Mouse (Mus musculus) hindbrain, postnatal 0 days (tissue): ENCODE data around the gene Acoxl. TPM values are rescaled to one million over a fixed set of nuclear protein-coding genes. Genes with fewer than 3 reads are reported as not detected.

ENCODE experiments used
- ATAC-seq: fragments of 200-750 bp; cut with Nextera tagmentation; 2 replicates; pipeline ENCODE4 v1.8.0; 2017; ENCODE audit warnings: mild to moderate bottlenecking, moderate TSS enrichment, moderate library complexity
- DNase-seq: peaks from one replicate; pipeline ENCODE4 v3.0.0-alpha.2; 2015; ENCODE audit warnings: low spot score
- H3K27ac ChIP-seq: fragments of 300-500 bp; sonication (generic); 2 replicates; pipeline ENCODE4 v1.5.1; 2014; ENCODE audit warnings: mild to moderate bottlenecking
- H3K27me3 ChIP-seq: fragments of 300-500 bp; sonication (generic); 2 replicates; pipeline ENCODE4 v1.6.1; 2014; ENCODE audit warnings: low read length, mixed read lengths; ENCODE audit not compliant: insufficient read depth
- H3K36me3 ChIP-seq: fragments of 300-500 bp; sonication (generic); 2 replicates; pipeline ENCODE4 v1.6.1; 2014; ENCODE audit warnings: low read length, mixed read lengths; ENCODE audit not compliant: insufficient read depth
- H3K4me1 ChIP-seq: fragments of 300-500 bp; sonication (generic); 2 replicates; pipeline ENCODE4 v1.6.1; 2014; ENCODE audit warnings: antibody characterized with exemption, low read length, mixed read lengths; ENCODE audit not compliant: insufficient read depth
- H3K4me2 ChIP-seq: fragments of 300-500 bp; sonication (generic); 2 replicates; pipeline ENCODE4 v1.6.1; 2014; ENCODE audit warnings: low read depth, mild to moderate bottlenecking, low read length, moderate library complexity, mixed read lengths
- H3K4me3 ChIP-seq: fragments of 300-500 bp; sonication (generic); 2 replicates; pipeline ENCODE4 v1.5.1; 2014; ENCODE audit warnings: low read length
- H3K9ac ChIP-seq: fragments of 300-500 bp; sonication (generic); replicated peaks from 2 replicates; pipeline ENCODE4 v1.6.1; 2014; ENCODE audit warnings: mild to moderate bottlenecking, low read length, moderate library complexity, mixed read lengths
- H3K9me3 ChIP-seq: fragments of 300-500 bp; sonication (generic); 2 replicates; pipeline ENCODE4 v1.6.1; 2016; ENCODE audit warnings: low read length, mixed read lengths
- CTCF ChIP-seq: IDR thresholded peaks from 2 replicates; pipeline ENCODE4 v1.5.1; 2016; ENCODE audit warnings: antibody characterized with exemption, control low read depth, low read depth
- WGBS: fragments of 180-500 bp; shearing (Covaris S2); extraction: QIAGEN DNeasy Blood & Tissue Kit; methylation state at CpG from one replicate; pipeline ENCODE4 v1.1.7; 2014; 5-methylcytosine and 5-hydroxymethylcytosine counted together
- polyA plus RNA-seq: library from polyadenylated mRNA; unstranded; fragments of >200 nt; fragmentation: Nextera tagmentation; extraction: Ambion mirVana; gene quantifications from 2 replicates; pipeline ENCODE4 v1.2.1, GENCODE M21; 2015
- total RNA-seq: library from RNA; depleted of rRNA; stranded (reverse); fragments of >200 nt; gene quantifications from 2 replicates; pipeline ENCODE4 v1.2.3, GENCODE M21; 2014

Acoxl gene
- total and polyA plus RNA-seq, 2 experiments from 2014 or later: 0.29 to 0.47 TPM

- no peak overlapping the region for H3K27ac ChIP-seq
- no peaks in the 10 kb centered on the region for H3K36me3 ChIP-seq
- no peak for TF ChIP-seq CTCF
- H3K9me3 ChIP-seq: no peaks in the 10 kb centered on the region
- no peak overlapping the region for H3K4me3 ChIP-seq
- no peaks in the 10 kb centered on the region for H3K27me3 ChIP-seq
- 84% methylated on average over 12 of the region's 12 CpGs for WGBS
- no peak overlapping the region for H3K4me2 ChIP-seq
- DNase-seq (no peak), ATAC-seq (no peak)
- no peaks in the 10 kb centered on the region for H3K4me1 ChIP-seq
- H3K9ac ChIP-seq: no peak overlapping the region
Observed at GRCm38 (mm10) chr2:128027696-128028095, 189.0 kb downstream of the Acoxl start.

GRCm38 (mm10) chr2:128029968-128030367 lies 191.3 kb downstream of the Acoxl start:
- H3K4me1 ChIP-seq: no peaks in the 10 kb centered on the region
- no peak overlapping the region for H3K27ac ChIP-seq
- no peaks in the 10 kb centered on the region for H3K36me3 ChIP-seq
- DNase-seq: no peak
- no peak for TF ChIP-seq CTCF
- no peak overlapping the region for H3K4me3 ChIP-seq
- no peak overlapping the region for H3K9ac ChIP-seq
- no peak overlapping the region for H3K4me2 ChIP-seq
- 72% methylated on average over 2 of the region's 2 CpGs for WGBS
- H3K27me3 ChIP-seq: no peaks in the 10 kb centered on the region
- H3K9me3 ChIP-seq: no peaks in the 10 kb centered on the region
- ATAC-seq: no peak

GRCm38 (mm10) chr2:128032111-128032510 lies 193.4 kb downstream of the Acoxl start:
- DNase-seq: no peak
- no peak for TF ChIP-seq CTCF

GRCm38 (mm10) chr2:128033503-128033902 lies 194.8 kb downstream of the Acoxl start:
- no peak overlapping the region for H3K4me3 ChIP-seq
- ATAC-seq: no peak
- 92% methylated on average over 3 of the region's 3 CpGs for WGBS
- no peak for DNase-seq
- no peak for TF ChIP-seq CTCF
- no peaks in the 10 kb centered on the region for H3K9me3 ChIP-seq
- no peak overlapping the region for H3K27ac ChIP-seq
- H3K36me3 ChIP-seq: no peaks in the 10 kb centered on the region
- H3K9ac ChIP-seq: no peak overlapping the region
- no peaks in the 10 kb centered on the region for H3K4me1 ChIP-seq
- H3K4me2 ChIP-seq: no peak overlapping the region
- no peaks in the 10 kb centered on the region for H3K27me3 ChIP-seq

More at GRCm38 (mm10) chr2:128032111-128032510, 193.4 kb downstream of the Acoxl start:
- H3K4me3 ChIP-seq: no peak overlapping the region
- H3K9ac ChIP-seq: no peak overlapping the region
- H3K4me1 ChIP-seq: no peaks in the 10 kb centered on the region
- H3K36me3 ChIP-seq: no peaks in the 10 kb centered on the region
- no peak overlapping the region for H3K4me2 ChIP-seq
- WGBS: 9% methylated on average over 4 of the region's 4 CpGs
- H3K27me3 ChIP-seq: no peaks in the 10 kb centered on the region
- no peaks in the 10 kb centered on the region for H3K9me3 ChIP-seq
- no peak for ATAC-seq
- H3K27ac ChIP-seq: no peak overlapping the region

GRCm38 (mm10) chr2:128034066-128034665 lies 195.5 kb downstream of the Acoxl start:
- Histone ChIP-seq H3K27ac (no peak overlapping the region), H3K4me2 (no peak overlapping the region), H3K4me3 (no peak overlapping the region), H3K36me3 (no peaks in the 10 kb centered on the region), H3K9me3 (no peaks in the 10 kb centered on the region), H3K27me3 (no peaks in the 10 kb centered on the region), H3K9ac (no peak overlapping the region), H3K4me1 (no peaks in the 10 kb centered on the region)
- DNase-seq (no peak), ATAC-seq (no peak)
- no peak for TF ChIP-seq CTCF
- 90% methylated on average over 9 of the region's 9 CpGs for WGBS

- Histone ChIP-seq H3K4me3 (no peak overlapping the region), H3K27ac (no peak overlapping the region), H3K27me3 (no peaks in the 10 kb centered on the region), H3K9ac (no peak overlapping the region), H3K36me3 (no peaks in the 10 kb centered on the region), H3K9me3 (no peaks in the 10 kb centered on the region), H3K4me2 (no peak overlapping the region), H3K4me1 (no peaks in the 10 kb centered on the region)
- ATAC-seq (no peak), DNase-seq (no peak)
- no peak for TF ChIP-seq CTCF
- 86% methylated on average over 5 of the region's 5 CpGs for WGBS
Observed at GRCm38 (mm10) chr2:128038259-128038890, 199.7 kb downstream of the Acoxl start.
